ENCODE assay signal across 10 mouse cellular contexts in genomic region chr2:84868521-84868943, GRCm38 (mm10). TPM values are rescaled to one million over a fixed set of nuclear protein-coding genes. Genes with fewer than 3 reads are reported as not detected.
DNase-seq lines count a peak whose midpoint lies in the region; ATAC-seq lines count a peak whose summit lies in the region.
"Had no signal": no experiment of that assay in that cellular context is flagged by ENCODE, and none has a peak within 500 bp of the region (broad histone marks: within the 10 kb centered on the region; RNA-seq: fewer than 3 reads in every experiment).

No protein-coding gene starts in this region.

- peaks cover 7% of the 10 kb centered on the region; the same call in 1 of the 2 replicates for H3K36me3 ChIP-seq in forebrain, embryonic 14.5 days (ENCODE audit: control insufficient read depth, insufficient read depth, low read length)
- H3K36me3 ChIP-seq: stomach, embryonic 15.5 days had no signal

- H3K4me2 ChIP-seq in forebrain, embryonic 14.5 days (ENCODE audit: low read length) = no peak overlapping the region
- H3K4me2 ChIP-seq: stomach, embryonic 15.5 days had no signal

- H3K9ac ChIP-seq in forebrain, embryonic 14.5 days (ENCODE audit: low read length) = no peak overlapping the region
- H3K9ac ChIP-seq: stomach, embryonic 15.5 days had no signal

- H3K4me3 ChIP-seq in forebrain, embryonic 14.5 days (ENCODE audit: low read depth, low read length) = no peak overlapping the region
- H3K4me3 ChIP-seq: stomach, embryonic 15.5 days had no signal

- 3% methylated on average over 5 of the region's 5 CpGs for WGBS in forebrain, embryonic 14.5 days

- peak; percentile 84 to 85 for DNase-seq in right cerebral cortex, postnatal 10 days (ENCODE audit: low spot score in 2 of 2)
- no peak for DNase-seq in right cerebral cortex, adult 18-20 months
- DNase-seq in adrenal gland, adult (ENCODE audit: inconsistent age in 2 of 2, low spot score in 1 of 2) = peak; percentile 55 to 83
- DNase-seq in forebrain, embryonic 14.5 days (ENCODE audit: low spot score) = peak; percentile 61
- peak; percentile 63 to 75 for DNase-seq in kidney, postnatal 25 days
- peak; percentile 52 to 60 for DNase-seq in lung, adult 18-20 months
- DNase-seq in right cerebral cortex, postnatal 36 days (ENCODE audit: low spot score in 2 of 2) = peak; percentile 68 to 74
- DNase-seq in cerebellum, adult 11-12 months = no peak

- ATAC-seq in forebrain, embryonic 14.5 days = no peak

- H3K27ac ChIP-seq in forebrain, embryonic 14.5 days (ENCODE audit: low read depth, low read length) = no peak overlapping the region
- H3K27ac ChIP-seq: stomach, embryonic 15.5 days had no signal

- H3K4me1 ChIP-seq in forebrain, embryonic 14.5 days (ENCODE audit: control insufficient read depth, insufficient read depth, low read length) = peaks cover 12% of the 10 kb centered on the region

- peaks cover 41% of the 10 kb centered on the region for H3K27me3 ChIP-seq in forebrain, embryonic 14.5 days (replicated peaks; ENCODE audit: control insufficient read depth, insufficient read depth, low read length)

- H3K9me3 ChIP-seq in forebrain, embryonic 14.5 days (replicated peaks; ENCODE audit: control insufficient read depth, low read length) = no peaks in the 10 kb centered on the region
- H3K9me3 ChIP-seq: stomach, embryonic 15.5 days had no signal

RNA-seq across cellular contexts. Expression of gene Rtn4rl2, which starts 18.0 kb away (rescaled TPM):
- 7.5 and 13.6 TPM in 2 replicates for polyA plus RNA-seq in forebrain, embryonic 14.5 days (2014; fragmentation: Nextera tagmentation; extraction: Ambion mirVana)

RNA-seq across cellular contexts. Expression of gene Slc43a1, which starts 29.9 kb away (rescaled TPM):
- polyA plus RNA-seq in forebrain, embryonic 14.5 days (2014; fragmentation: Nextera tagmentation; extraction: Ambion mirVana) = 3.4 and 4.0 TPM in 2 replicates

RNA-seq across cellular contexts. Expression of gene Timm10, which starts 41.7 kb away (rescaled TPM):
- 70.2 and 90.7 TPM in 2 replicates for polyA plus RNA-seq in forebrain, embryonic 14.5 days (2014; fragmentation: Nextera tagmentation; extraction: Ambion mirVana)

RNA-seq across cellular contexts. Expression of gene Smtnl1, which starts 46.1 kb away (rescaled TPM):
- not detected in 2 replicates for polyA plus RNA-seq in forebrain, embryonic 14.5 days (2014; fragmentation: Nextera tagmentation; extraction: Ambion mirVana)
- polyA plus RNA-seq: gonadal fat pad, adult 2 months had no signal

Comparison
In these comparisons a context has a peak if more than half of its experiments do, and no peak if none do; other contexts are left out.
1. DNase-seq: peak in right cerebral cortex, postnatal 10 days (2 of 2), adrenal gland, adult (2 of 2), forebrain, embryonic 14.5 days (single experiment), kidney, postnatal 25 days (2 of 2), lung, adult 18-20 months (2 of 2) and right cerebral cortex, postnatal 36 days (2 of 2); none in right cerebral cortex, adult 18-20 months (single experiment) and cerebellum, adult 11-12 months (single experiment).